11 mouse cellular contexts compared by ENCODE assay signal in genomic region chr7:44705086-44705485, GRCm38 (mm10). TPM values are rescaled to one million over a fixed set of nuclear protein-coding genes. Genes with fewer than 3 reads are reported as not detected.
"Had no signal": no experiment of that assay in that cellular context is flagged by ENCODE, and none has a peak within 500 bp of the region (broad histone marks: within the 10 kb centered on the region; RNA-seq: fewer than 3 reads in every experiment).

No protein-coding gene starts in this region.

- ATAC-seq: midbrain, embryonic 13.5 days; midbrain, embryonic 15.5 days had no signal

- H3K4me3 ChIP-seq: midbrain, embryonic 10.5 days; midbrain, embryonic 13.5 days; midbrain, embryonic 15.5 days; neural tube, embryonic 12.5 days had no signal

- H3K4me1 ChIP-seq: midbrain, embryonic 13.5 days; midbrain, embryonic 15.5 days; neural tube, embryonic 12.5 days had no signal

- DNase-seq: right cerebral cortex, adult 18-20 months; right cerebral cortex, postnatal 25 days had no signal

- H3K27me3 ChIP-seq: midbrain, embryonic 13.5 days; midbrain, embryonic 15.5 days; neural tube, embryonic 12.5 days had no signal

- H3K36me3 ChIP-seq: midbrain, embryonic 10.5 days; midbrain, embryonic 13.5 days; midbrain, embryonic 15.5 days; neural tube, embryonic 12.5 days had no signal

- H3K9me3 ChIP-seq: midbrain, embryonic 10.5 days; midbrain, embryonic 15.5 days; neural tube, embryonic 12.5 days had no signal

RNA-seq across cellular contexts. Expression of gene Izumo2, which starts 3.5 kb away (rescaled TPM):
- total RNA-seq: megakaryocyte, adult 5-6 weeks; megakaryocyte-erythroid progenitor cell, adult 5-6 weeks; midbrain, postnatal 0 days; monocyte, adult 5-6 weeks; neutrophil, adult 5-6 weeks had no signal

RNA-seq across cellular contexts. Expression of gene Myh14, which starts 34.4 kb away (rescaled TPM):
- total RNA-seq: megakaryocyte, adult 5-6 weeks; megakaryocyte-erythroid progenitor cell, adult 5-6 weeks; monocyte, adult 5-6 weeks; neutrophil, adult 5-6 weeks had no signal
